Mouse (Mus musculus): ENCODE measurements around the gene Olfr46. TPM values are rescaled to one million over a fixed set of nuclear protein-coding genes. Genes with fewer than 3 reads are reported as not detected.
"Not testable (repeated sequence)": the region's sequence is repeated elsewhere in the genome, so short reads cannot be mapped to it uniquely, and the experiment has no call there.

Gene Olfr46
- 0.04 TPM in 1 of 2 replicates, not detected in the other for polyA plus RNA-seq (2014; fragmentation: Nextera tagmentation; extraction: Ambion mirVana)

- H3K9ac ChIP-seq (replicated peaks; ENCODE audit: low read length); H3K36me3 ChIP-seq (ENCODE audit: control insufficient read depth, insufficient read depth, low read length); H3K4me3 ChIP-seq (replicated peaks; ENCODE audit: low read depth, low read length); ATAC-seq (ENCODE audit: low FRiP score, low TSS enrichment); H3K27ac ChIP-seq (replicated peaks; ENCODE audit: low read depth, low read length); H3K4me2 ChIP-seq (ENCODE audit: low read length); H3K4me1 ChIP-seq (ENCODE audit: control insufficient read depth, insufficient read depth, low read length); DNase-seq; H3K27me3 ChIP-seq (ENCODE audit: control insufficient read depth, insufficient read depth, low read length); H3K9me3 ChIP-seq (ENCODE audit: control insufficient read depth, low read length): not testable (repeated sequence)
- WGBS: 85% methylated on average over 2 of the region's 2 CpGs
Measured at GRCm38 (mm10) chr7:140600969-140601368, at the start of gene Olfr46. Gene Olfr46, plus strand, starts transcription at chr7:140601269.

DNA sequence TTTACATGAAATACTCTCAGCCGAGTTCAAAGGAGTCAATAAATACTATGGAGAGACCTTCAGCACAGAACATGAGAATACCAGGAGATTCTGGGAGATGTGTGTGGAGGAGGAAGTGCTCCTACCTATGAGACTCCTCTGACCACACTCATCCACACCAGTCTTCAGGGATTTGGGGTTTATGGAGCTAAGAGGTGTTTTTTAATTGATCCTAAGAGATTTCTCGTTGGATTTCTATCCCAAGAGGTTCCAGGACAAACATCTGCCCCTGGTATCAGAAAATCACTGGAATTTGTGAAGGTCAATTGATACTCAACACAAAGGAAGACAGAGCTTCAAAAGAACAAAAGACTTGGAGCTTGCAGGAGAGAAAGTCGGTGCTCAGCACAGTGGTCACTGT lies 33.5 kb upstream of the Olfr46 start, which contains the start of gene Olfr538:
Gene Olfr538 (plus strand): TSS at position 301 of the 400 bp plus-strand sequence.
- Histone ChIP-seq H3K27ac (replicated peaks; ENCODE audit: low read depth, low read length) (no peak within 1 kb of the TSS), H3K4me3 (replicated peaks; ENCODE audit: low read depth, low read length) (no peak within 1 kb of the TSS), H3K36me3 (ENCODE audit: control insufficient read depth, insufficient read depth, low read length) (no peaks in the 10 kb centered on the region), H3K27me3 (ENCODE audit: control insufficient read depth, insufficient read depth, low read length) (no peaks in the 10 kb centered on the region), H3K9me3 (ENCODE audit: control insufficient read depth, low read length) (no peaks in the 10 kb centered on the region), H3K4me2 (ENCODE audit: low read length) (no peak within 1 kb of the TSS), H3K9ac (replicated peaks; ENCODE audit: low read length) (no peak within 1 kb of the TSS), H3K4me1 (ENCODE audit: control insufficient read depth, insufficient read depth, low read length) (no peaks in the 10 kb centered on the region)
- 60% methylated on average over 3 of the region's 3 CpGs for whole genome bisulfite sequencing
- ATAC-seq (ENCODE audit: low FRiP score, low TSS enrichment): no peak
- DNase-seq: no peak

GRCm38 (mm10) chr7:140628670-140629069 lies 27.6 kb downstream of the Olfr46 start, which contains the start of gene Olfr61:
Gene Olfr61, plus strand, starts transcription at chr7:140628970.
- H3K4me3 ChIP-seq (replicated peaks; ENCODE audit: low read depth, low read length): not testable (repeated sequence)

GRCm38 (mm10) chr7:140630559-140630958 lies 29.5 kb downstream of the Olfr46 start:
- DNase-seq (no peak), ATAC-seq (ENCODE audit: low FRiP score, low TSS enrichment) (no peak)
- 78% methylated on average over 1 of the region's 1 CpGs for WGBS
- Histone ChIP-seq H3K4me1 (ENCODE audit: control insufficient read depth, insufficient read depth, low read length) (no peaks in the 10 kb centered on the region), H3K4me3 (replicated peaks; ENCODE audit: low read depth, low read length) (no peak overlapping the region), H3K27ac (replicated peaks; ENCODE audit: low read depth, low read length) (no peak overlapping the region), H3K27me3 (ENCODE audit: control insufficient read depth, insufficient read depth, low read length) (no peaks in the 10 kb centered on the region), H3K9me3 (ENCODE audit: control insufficient read depth, low read length) (no peaks in the 10 kb centered on the region), H3K9ac (replicated peaks; ENCODE audit: low read length) (no peak overlapping the region), H3K4me2 (ENCODE audit: low read length) (no peak overlapping the region), H3K36me3 (ENCODE audit: control insufficient read depth, insufficient read depth, low read length) (no peaks in the 10 kb centered on the region)

More at GRCm38 (mm10) chr7:140628670-140629069, 27.6 kb downstream of the Olfr46 start, which contains the start of gene Olfr61:
- H3K4me1 ChIP-seq (ENCODE audit: control insufficient read depth, insufficient read depth, low read length); H3K27me3 ChIP-seq (ENCODE audit: control insufficient read depth, insufficient read depth, low read length); DNase-seq; H3K36me3 ChIP-seq (ENCODE audit: control insufficient read depth, insufficient read depth, low read length); H3K9me3 ChIP-seq (ENCODE audit: control insufficient read depth, low read length); ATAC-seq (ENCODE audit: low FRiP score, low TSS enrichment); H3K9ac ChIP-seq (replicated peaks; ENCODE audit: low read length); H3K4me2 ChIP-seq (ENCODE audit: low read length); H3K27ac ChIP-seq (replicated peaks; ENCODE audit: low read depth, low read length): not testable (repeated sequence)
- WGBS: 84% methylated on average over 3 of the region's 3 CpGs

DNA sequence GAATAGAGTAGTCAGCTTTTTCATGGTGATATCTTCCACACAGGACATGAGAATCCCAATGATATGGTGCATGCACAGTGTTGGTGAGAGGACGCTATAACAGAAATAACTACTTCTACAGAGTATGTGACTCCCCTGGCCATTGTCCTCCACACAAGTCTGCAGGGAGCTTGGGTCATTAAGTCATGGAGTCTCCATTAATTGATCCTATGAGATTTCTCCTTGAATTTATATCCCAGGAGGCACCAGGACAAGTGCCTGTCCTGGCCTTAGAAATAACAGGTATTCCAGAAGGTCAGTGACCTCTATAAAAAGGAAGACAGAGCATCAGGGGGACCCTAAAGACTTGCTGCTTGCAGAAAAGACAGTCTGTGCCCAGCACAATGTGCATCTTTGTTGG lies 45.1 kb downstream of the Olfr46 start, which contains the start of gene Olfr53:
Gene Olfr53 (plus strand): TSS at position 301 of the 400 bp plus-strand sequence.
- H3K27me3 ChIP-seq (ENCODE audit: control insufficient read depth, insufficient read depth, low read length): no peaks in the 10 kb centered on the region
- H3K4me2 ChIP-seq (ENCODE audit: low read length): no peak within 1 kb of the TSS
- no peak within 1 kb of the TSS for H3K4me3 ChIP-seq (replicated peaks; ENCODE audit: low read depth, low read length)
- no peak for DNase-seq
- no peak within 1 kb of the TSS for H3K9ac ChIP-seq (replicated peaks; ENCODE audit: low read length)
- H3K4me1 ChIP-seq (ENCODE audit: control insufficient read depth, insufficient read depth, low read length): no peaks in the 10 kb centered on the region
- H3K9me3 ChIP-seq (ENCODE audit: control insufficient read depth, low read length): no peaks in the 10 kb centered on the region
- no peak for ATAC-seq (ENCODE audit: low FRiP score, low TSS enrichment)
- no peaks in the 10 kb centered on the region for H3K36me3 ChIP-seq (ENCODE audit: control insufficient read depth, insufficient read depth, low read length)
- 84% methylated on average over 1 of the region's 1 CpGs for WGBS
- H3K27ac ChIP-seq (replicated peaks; ENCODE audit: low read depth, low read length): no peak within 1 kb of the TSS

- Histone ChIP-seq H3K9me3 (ENCODE audit: control insufficient read depth, low read length) (no peaks in the 10 kb centered on the region), H3K36me3 (ENCODE audit: control insufficient read depth, insufficient read depth, low read length) (no peaks in the 10 kb centered on the region), H3K4me3 (replicated peaks; ENCODE audit: low read depth, low read length) (no peak within 1 kb of the TSS), H3K9ac (replicated peaks; ENCODE audit: low read length) (no peak within 1 kb of the TSS), H3K4me1 (ENCODE audit: control insufficient read depth, insufficient read depth, low read length) (no peaks in the 10 kb centered on the region), H3K27ac (replicated peaks; ENCODE audit: low read depth, low read length) (no peak within 1 kb of the TSS), H3K4me2 (ENCODE audit: low read length) (no peak within 1 kb of the TSS), H3K27me3 (ENCODE audit: control insufficient read depth, insufficient read depth, low read length) (no peaks in the 10 kb centered on the region)
- WGBS: 86% methylated on average over 4 of the region's 4 CpGs
- ATAC-seq (ENCODE audit: low FRiP score, low TSS enrichment) (no peak), DNase-seq (no peak)
Measured at GRCm38 (mm10) chr7:140659630-140660029, 58.6 kb downstream of the Olfr46 start, which contains the start of gene Olfr539. Gene Olfr539, plus strand, starts transcription at chr7:140659930.

Other genes starting within 250 kb of the Olfr46 start
- not detected in 2 replicates for gene Olfr60, start 239.6 kb upstream of the Olfr46 start, polyA plus RNA-seq (2014; fragmentation: Nextera tagmentation; extraction: Ambion mirVana)
- gene Olfr530, start 224.9 kb upstream of the Olfr46 start, polyA plus RNA-seq (2014; fragmentation: Nextera tagmentation; extraction: Ambion mirVana): not detected in 2 replicates
- gene Olfr531, start 198.4 kb upstream of the Olfr46 start, polyA plus RNA-seq (2014; fragmentation: Nextera tagmentation; extraction: Ambion mirVana): not detected in 2 replicates
- not detected in 2 replicates for gene Olfr532, start 179.6 kb upstream of the Olfr46 start, polyA plus RNA-seq (2014; fragmentation: Nextera tagmentation; extraction: Ambion mirVana)
- gene Olfr533, start 137.9 kb upstream of the Olfr46 start, polyA plus RNA-seq (2014; fragmentation: Nextera tagmentation; extraction: Ambion mirVana): not detected in 2 replicates
- not detected in 2 replicates for gene Olfr535, start 117.1 kb upstream of the Olfr46 start, polyA plus RNA-seq (2014; fragmentation: Nextera tagmentation; extraction: Ambion mirVana)
- gene Olfr536, start 93.9 kb upstream of the Olfr46 start, polyA plus RNA-seq (2014; fragmentation: Nextera tagmentation; extraction: Ambion mirVana): not detected in 2 replicates
- not detected in 2 replicates for gene Olfr538, start 33.4 kb upstream of the Olfr46 start, polyA plus RNA-seq (2014; fragmentation: Nextera tagmentation; extraction: Ambion mirVana)
- not detected in 2 replicates for gene Olfr61, start 27.7 kb downstream of the Olfr46 start, polyA plus RNA-seq (2014; fragmentation: Nextera tagmentation; extraction: Ambion mirVana)
- not detected in 2 replicates for gene Olfr53, start 45.2 kb downstream of the Olfr46 start, polyA plus RNA-seq (2014; fragmentation: Nextera tagmentation; extraction: Ambion mirVana)
- gene Olfr539, start 58.7 kb downstream of the Olfr46 start, polyA plus RNA-seq (2014; fragmentation: Nextera tagmentation; extraction: Ambion mirVana): not detected in 2 replicates
- gene Olfr45, start 80.7 kb downstream of the Olfr46 start, polyA plus RNA-seq (2014; fragmentation: Nextera tagmentation; extraction: Ambion mirVana): not detected in 2 replicates
- gene Olfr541, start 96.0 kb downstream of the Olfr46 start, polyA plus RNA-seq (2014; fragmentation: Nextera tagmentation; extraction: Ambion mirVana): not detected in 2 replicates
- gene Cyp2e1, start 162.5 kb downstream of the Olfr46 start, polyA plus RNA-seq (2014; fragmentation: Nextera tagmentation; extraction: Ambion mirVana): not detected in 2 replicates
- gene Syce1, start 186.6 kb downstream of the Olfr46 start, polyA plus RNA-seq (2014; fragmentation: Nextera tagmentation; extraction: Ambion mirVana): 0.18 TPM in 1 of 2 replicates, not detected in the other
- gene Zfp941, start 220.9 kb downstream of the Olfr46 start, polyA plus RNA-seq (2014; fragmentation: Nextera tagmentation; extraction: Ambion mirVana): 25.4 and 34.5 TPM in 2 replicates
- gene Urah, start 233.7 kb downstream of the Olfr46 start, polyA plus RNA-seq (2014; fragmentation: Nextera tagmentation; extraction: Ambion mirVana): not detected in 2 replicates
- not detected in 2 replicates for gene Scgb1c1, start 244.3 kb downstream of the Olfr46 start, polyA plus RNA-seq (2014; fragmentation: Nextera tagmentation; extraction: Ambion mirVana)
- not detected in 2 replicates for gene Odf3, start 246.5 kb downstream of the Olfr46 start, polyA plus RNA-seq (2014; fragmentation: Nextera tagmentation; extraction: Ambion mirVana)